Mouse (Mus musculus) heart, embryonic 13.5 days (tissue): ENCODE results near the gene Ndufa13. TPM values are rescaled to one million over a fixed set of nuclear protein-coding genes. Genes with fewer than 3 reads are reported as not detected.

Experiments
- ATAC-seq: fragments of 200-750 bp; cut with Nextera tagmentation; 2 replicates; pipeline ENCODE4 v1.8.0; 2017; ENCODE audit warnings: moderate TSS enrichment; ENCODE audit not compliant: insufficient number of reproducible peaks, low FRiP score, low TSS enrichment; ENCODE audit errors: extremely low read depth
- H3K27ac ChIP-seq: fragments of 300-500 bp; sonication (generic); replicated peaks from 2 replicates; pipeline ENCODE4 v1.5.1; 2015; ENCODE audit warnings: moderate library complexity, mild to moderate bottlenecking, inconsistent platforms
- H3K27me3 ChIP-seq: fragments of 300-500 bp; sonication (generic); replicated peaks from 2 replicates; pipeline ENCODE4 v1.6.1; 2015; ENCODE audit warnings: mild to moderate bottlenecking, inconsistent platforms
- H3K36me3 ChIP-seq: fragments of 300-500 bp; sonication (generic); 2 replicates; pipeline ENCODE4 v1.6.1; 2015; ENCODE audit warnings: mild to moderate bottlenecking, inconsistent platforms
- H3K4me1 ChIP-seq: fragments of 300-500 bp; sonication (generic); 2 replicates; pipeline ENCODE4 v1.6.1; 2015; ENCODE audit warnings: inconsistent platforms
- H3K4me2 ChIP-seq: fragments of 300-500 bp; sonication (generic); 2 replicates; pipeline ENCODE4 v1.6.1; 2015; ENCODE audit warnings: inconsistent platforms, mild to moderate bottlenecking, moderate library complexity
- H3K4me3 ChIP-seq: fragments of 300-500 bp; sonication (generic); 2 replicates; pipeline ENCODE4 v1.5.1; 2015; ENCODE audit warnings: moderate library complexity, mild to moderate bottlenecking, inconsistent platforms
- H3K9ac ChIP-seq: fragments of 300-500 bp; sonication (generic); 2 replicates; pipeline ENCODE4 v1.6.1; 2015; ENCODE audit warnings: inconsistent platforms, mild to moderate bottlenecking, moderate library complexity
- H3K9me3 ChIP-seq: fragments of 300-500 bp; sonication (generic); 2 replicates; pipeline ENCODE4 v1.6.1; 2016; ENCODE audit warnings: inconsistent platforms
- WGBS: fragments of 180-500 bp; shearing (Covaris S2); methylation state at CpG from one replicate; pipeline ENCODE4 v1.1.7; 2015; ENCODE audit warnings: mixed read lengths; 5-methylcytosine and 5-hydroxymethylcytosine counted together
- polyA plus RNA-seq: library from polyadenylated mRNA; unstranded; fragments of >200 nt; fragmentation: Nextera tagmentation; extraction: Ambion mirVana; gene quantifications from 2 replicates; pipeline ENCODE4 v1.2.1, GENCODE M21; 2015

The Ndufa13 gene
- polyA plus RNA-seq, 1 experiment from 2014 or later: 304 TPM

DNA sequence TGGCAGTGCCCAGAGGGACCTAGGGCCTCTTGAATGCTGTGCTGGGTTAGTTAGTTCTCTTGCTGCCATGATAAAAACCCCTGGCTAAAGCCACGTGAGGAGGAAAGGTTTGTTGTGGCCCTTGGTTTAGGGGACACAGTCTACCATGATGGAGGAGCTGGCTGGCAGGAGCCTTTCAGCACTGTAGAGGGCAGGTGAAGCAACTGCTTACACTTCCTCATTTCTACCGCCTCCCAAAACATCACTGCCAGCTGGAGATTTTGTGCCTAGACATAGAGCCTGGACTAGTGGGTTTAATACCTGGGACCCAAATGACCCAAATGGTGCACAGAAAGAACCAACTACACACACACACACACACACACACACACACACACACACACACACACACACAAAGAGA lies 41.1 kb downstream of the Ndufa13 start:
- Histone ChIP-seq H3K27me3 (no peaks in the 10 kb centered on the region), H3K9ac (no peak overlapping the region), H3K4me2 (no peak overlapping the region), H3K4me1 (no peaks in the 10 kb centered on the region), H3K4me3 (no peak overlapping the region), H3K9me3 (no peaks in the 10 kb centered on the region), H3K27ac (no peak overlapping the region), H3K36me3 (no peaks in the 10 kb centered on the region)
- ATAC-seq: no peak
- WGBS: 58% methylated on average over 2 of the region's 2 CpGs

DNA sequence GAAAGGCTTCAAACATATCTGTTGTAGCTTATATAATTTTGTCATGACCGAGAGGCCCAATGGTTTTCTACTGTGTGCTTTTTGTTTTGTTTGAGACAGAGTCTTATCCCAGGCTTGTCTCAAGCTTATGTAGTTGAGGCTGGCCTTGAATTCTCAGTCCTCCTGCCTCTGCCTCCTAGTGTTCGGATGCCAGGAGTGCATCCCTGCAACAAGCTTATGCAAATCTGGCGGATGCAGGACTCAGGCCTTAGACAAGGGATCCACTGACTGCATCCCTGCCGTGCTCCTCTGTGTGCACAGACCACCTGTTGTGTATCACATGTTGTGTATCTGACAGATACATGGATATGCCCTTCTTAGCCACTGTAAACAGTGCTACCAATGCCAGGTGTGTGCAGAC lies 41.6 kb downstream of the Ndufa13 start:
- no peaks in the 10 kb centered on the region for H3K4me1 ChIP-seq
- no peaks in the 10 kb centered on the region for H3K36me3 ChIP-seq
- no peaks in the 10 kb centered on the region for H3K27me3 ChIP-seq
- H3K4me2 ChIP-seq: no peak overlapping the region
- H3K27ac ChIP-seq: no peak overlapping the region
- WGBS: 46% methylated on average over 4 of the region's 4 CpGs
- ATAC-seq: no peak
- H3K9ac ChIP-seq: no peak overlapping the region
- no peak overlapping the region for H3K4me3 ChIP-seq
- no peaks in the 10 kb centered on the region for H3K9me3 ChIP-seq

DNA sequence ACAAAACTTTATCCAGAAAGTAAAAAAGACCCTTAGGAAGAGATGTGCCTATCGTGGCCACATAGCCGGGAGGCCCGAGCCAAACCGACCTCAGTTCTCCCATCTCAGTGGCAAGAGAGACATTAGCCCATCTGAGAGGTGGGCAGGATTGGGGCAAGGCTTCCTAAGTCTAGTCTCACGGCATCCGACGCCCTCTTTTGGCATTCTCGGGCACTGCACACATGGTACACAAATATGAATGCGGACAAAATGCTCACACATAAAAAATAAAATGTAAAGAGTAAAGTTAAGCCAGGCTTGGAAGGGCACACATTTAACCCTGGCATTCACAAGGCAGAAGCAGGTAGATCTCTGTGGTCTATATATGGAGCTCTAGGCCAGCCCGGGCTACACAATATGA lies 48.5 kb downstream of the Ndufa13 start:
- Histone ChIP-seq H3K27me3 (no peaks in the 10 kb centered on the region), H3K4me2 (no peak overlapping the region), H3K27ac (no peak overlapping the region), H3K36me3 (no peaks in the 10 kb centered on the region), H3K4me1 (peaks cover 11% of the 10 kb centered on the region), H3K9ac (no peak overlapping the region), H3K9me3 (no peaks in the 10 kb centered on the region), H3K4me3 (no peak overlapping the region)
- ATAC-seq: no peak
- 87% methylated on average over 10 of the region's 10 CpGs for WGBS

DNA sequence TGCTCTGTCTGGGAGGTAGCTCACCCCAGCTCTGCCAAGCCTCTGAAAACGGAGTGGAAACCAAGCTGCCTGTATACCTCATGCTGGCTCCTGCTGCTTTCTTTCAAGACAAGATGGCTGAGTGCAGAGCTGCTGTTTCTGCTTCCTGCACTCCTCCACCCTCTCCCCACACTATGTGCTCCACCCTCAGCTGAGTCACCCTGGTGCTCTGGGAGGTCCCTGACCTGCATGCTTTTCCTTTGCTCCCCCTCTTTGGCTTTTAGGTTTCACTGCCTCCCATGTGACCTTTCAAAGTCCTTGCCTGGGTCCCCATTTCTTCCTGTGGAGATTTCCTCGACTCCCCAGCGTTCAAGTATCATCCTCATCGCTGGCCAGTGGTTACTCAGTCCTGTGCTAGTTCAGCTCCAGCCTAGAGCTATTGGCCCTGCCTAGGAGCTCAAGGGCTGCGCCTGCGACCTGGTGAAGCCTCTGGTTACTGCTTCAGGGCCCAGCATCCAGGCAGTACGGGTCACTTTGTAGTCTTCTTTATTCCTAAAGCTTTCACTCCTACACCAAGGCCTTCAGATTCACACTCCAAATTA lies 51.3 kb downstream of the Ndufa13 start:
- H3K4me2 ChIP-seq: no peak overlapping the region
- H3K36me3 ChIP-seq: no peaks in the 10 kb centered on the region
- 64% methylated on average over 7 of the region's 7 CpGs for WGBS
- no peak overlapping the region for H3K27ac ChIP-seq
- no peak for ATAC-seq
- H3K4me3 ChIP-seq: no peak overlapping the region
- H3K9ac ChIP-seq: no peak overlapping the region
- H3K9me3 ChIP-seq: no peaks in the 10 kb centered on the region
- H3K4me1 ChIP-seq: peaks cover 23% of the 10 kb centered on the region
- no peaks in the 10 kb centered on the region for H3K27me3 ChIP-seq

DNA sequence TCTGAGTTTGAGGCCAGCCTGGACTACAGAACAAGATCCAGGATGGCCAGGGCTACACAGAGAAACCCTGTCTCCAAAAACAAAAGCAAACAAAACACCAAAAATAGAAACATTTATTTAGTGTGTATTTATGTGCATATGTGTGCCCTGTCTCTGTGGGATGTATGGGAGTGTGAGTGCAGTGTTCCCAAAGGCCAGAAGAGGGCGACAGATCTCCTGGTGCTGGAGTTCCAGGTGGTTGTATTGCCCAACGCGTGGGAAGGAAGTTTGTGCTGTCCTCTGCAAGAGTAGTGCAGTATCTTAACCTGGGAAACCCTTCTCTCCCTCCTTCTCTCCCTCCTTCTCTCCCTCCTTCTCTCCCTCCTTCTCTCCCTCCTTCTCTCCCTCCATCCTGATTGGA lies 52.5 kb downstream of the Ndufa13 start:
- WGBS: 37% methylated on average over 3 of the region's 3 CpGs

DNA sequence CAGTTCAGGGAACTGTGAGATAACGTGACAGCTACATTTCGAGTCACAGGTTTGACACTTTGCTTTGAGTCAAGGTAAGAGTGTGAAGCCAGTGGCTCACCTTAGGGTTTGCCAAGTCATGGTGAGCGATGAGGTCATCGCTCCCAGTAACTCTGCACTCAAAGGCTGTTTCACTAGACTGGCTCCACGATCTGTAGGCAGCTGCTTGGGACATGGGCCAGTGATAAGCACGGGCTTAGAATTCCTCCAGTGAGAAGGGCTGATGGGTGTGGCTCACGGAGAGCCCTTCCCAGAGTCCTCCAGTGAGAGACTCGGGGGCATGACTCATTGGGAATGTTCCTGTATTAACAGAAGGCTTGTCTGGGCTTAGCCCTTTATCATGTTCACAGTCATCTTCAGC lies 53.4 kb downstream of the Ndufa13 start:
- peak overlapping the region; percentile 7; the same call in 1 of the 2 replicates for H3K4me2 ChIP-seq
- WGBS: 39% methylated on average over 8 of the region's 8 CpGs
- peak; percentile 76 for ATAC-seq

More for the DNA sequence above, 52.5 kb downstream of the Ndufa13 start:
- H3K9me3 ChIP-seq: no peaks in the 10 kb centered on the region
- no peak for ATAC-seq
- no peak overlapping the region for H3K4me2 ChIP-seq
- no peaks in the 10 kb centered on the region for H3K36me3 ChIP-seq
- H3K27ac ChIP-seq: no peak overlapping the region
- peaks cover 23% of the 10 kb centered on the region for H3K4me1 ChIP-seq
- no peak overlapping the region for H3K9ac ChIP-seq
- no peaks in the 10 kb centered on the region for H3K27me3 ChIP-seq
- H3K4me3 ChIP-seq: no peak overlapping the region

DNA sequence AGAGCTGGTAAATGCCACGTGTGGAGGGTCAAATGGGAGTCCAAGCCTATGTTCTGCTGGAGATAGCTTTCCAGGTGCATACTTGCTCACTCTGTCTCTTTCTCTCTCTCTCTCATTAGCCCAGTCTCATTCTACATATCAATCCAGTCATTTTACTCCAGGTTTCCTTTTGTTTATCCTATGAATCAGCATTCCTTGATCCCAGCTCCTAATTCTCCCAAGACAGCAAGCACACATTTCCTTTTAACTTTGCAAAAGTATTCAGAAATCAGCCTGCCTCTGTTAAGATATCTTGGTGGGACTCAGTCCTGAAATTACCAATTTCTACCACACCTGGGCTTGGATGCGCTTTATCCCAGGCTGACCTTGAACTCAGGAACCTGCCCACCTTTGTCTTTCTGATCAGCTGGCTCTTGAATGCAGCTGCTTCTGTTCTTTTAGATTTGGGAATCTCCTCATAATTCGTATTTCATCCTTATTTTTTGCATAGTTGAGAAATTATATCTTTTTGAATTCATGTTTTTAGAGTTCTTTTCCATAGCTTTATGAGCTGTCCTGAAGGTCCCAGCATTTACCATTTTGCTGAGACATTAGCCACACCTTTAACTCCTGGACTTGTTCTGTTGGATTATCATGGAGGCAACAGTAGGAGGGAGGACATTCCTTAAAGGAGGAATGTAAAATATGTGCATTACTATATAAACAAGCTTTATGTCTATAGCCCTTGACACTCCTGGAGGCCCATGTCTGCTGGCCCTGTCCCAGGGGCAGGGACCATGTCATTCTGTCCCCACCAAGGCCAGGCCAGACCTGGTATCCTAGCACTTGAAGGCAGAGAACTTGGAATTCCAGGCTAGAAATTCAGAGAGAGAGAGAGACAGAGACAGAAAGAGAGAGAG lies 54.9 kb downstream of the Ndufa13 start:
- 71% methylated on average over 3 of the region's 3 CpGs for WGBS
- ATAC-seq: no peak

More for the DNA sequence above, 53.4 kb downstream of the Ndufa13 start:
- Histone ChIP-seq H3K9me3 (no peaks in the 10 kb centered on the region), H3K27me3 (no peaks in the 10 kb centered on the region), H3K4me3 (no peak overlapping the region), H3K9ac (no peak overlapping the region), H3K4me1 (peaks cover 23% of the 10 kb centered on the region), H3K36me3 (no peaks in the 10 kb centered on the region), H3K27ac (peak overlapping the region; percentile 43)

More for the DNA sequence above, 54.9 kb downstream of the Ndufa13 start:
- no peak overlapping the region for H3K9ac ChIP-seq
- H3K4me2 ChIP-seq: no peak overlapping the region
- H3K9me3 ChIP-seq: no peaks in the 10 kb centered on the region
- H3K27me3 ChIP-seq: no peaks in the 10 kb centered on the region
- peaks cover 23% of the 10 kb centered on the region for H3K4me1 ChIP-seq
- no peaks in the 10 kb centered on the region for H3K36me3 ChIP-seq
- H3K27ac ChIP-seq: peak overlapping the region; percentile 32; the same call in 1 of the 2 replicates
- H3K4me3 ChIP-seq: no peak overlapping the region

Other genes with a start within 250 kb of the Ndufa13 start
- gene Zfp964, start 248.1 kb downstream of the Ndufa13 start, polyA plus RNA-seq: 1.3 and 1.4 TPM in 2 replicates
- gene Zfp869, start 191.8 kb downstream of the Ndufa13 start, polyA plus RNA-seq: 16.6 and 18.0 TPM in 2 replicates
- 3.2 and 4.0 TPM in 2 replicates for gene Zfp963, start 152.6 kb downstream of the Ndufa13 start, polyA plus RNA-seq
- 0.32 and 1.2 TPM in 2 replicates for gene Gm20422, start 127.7 kb downstream of the Ndufa13 start, polyA plus RNA-seq
- 25.3 and 27.4 TPM in 2 replicates for gene Atp13a1, start 111.4 kb downstream of the Ndufa13 start, polyA plus RNA-seq
- 15.1 and 16.6 TPM in 2 replicates for gene Zfp866, start 111.4 kb downstream of the Ndufa13 start, polyA plus RNA-seq
- gene Gmip, start 93.9 kb downstream of the Ndufa13 start, polyA plus RNA-seq: 6.9 and 7.6 TPM in 2 replicates
- 0.32 and 0.34 TPM in 2 replicates for gene Lpar2, start 80.1 kb downstream of the Ndufa13 start, polyA plus RNA-seq
- gene Pbx4, start 70.1 kb downstream of the Ndufa13 start, polyA plus RNA-seq: 2.4 and 3.9 TPM in 2 replicates
- 0.55 and 0.56 TPM in 2 replicates for gene Cilp2, start 14.9 kb downstream of the Ndufa13 start, polyA plus RNA-seq
- gene Tssk6, start 374 bp downstream of the Ndufa13 start, polyA plus RNA-seq: 1.9 and 2.2 TPM in 2 replicates
- gene Yjefn3, start 154 bp upstream of the Ndufa13 start, polyA plus RNA-seq: 8.1 and 8.2 TPM in 2 replicates
- 27.3 and 29.9 TPM in 2 replicates for gene Gatad2a, start 93.8 kb upstream of the Ndufa13 start, polyA plus RNA-seq
- 34.9 and 36.0 TPM in 2 replicates for gene Mau2, start 140.2 kb upstream of the Ndufa13 start, polyA plus RNA-seq
- 31.1 and 32.6 TPM in 2 replicates for gene Sugp1, start 140.3 kb upstream of the Ndufa13 start, polyA plus RNA-seq
- 1.1 and 1.6 TPM in 2 replicates for gene Tm6sf2, start 170.4 kb upstream of the Ndufa13 start, polyA plus RNA-seq
- gene Hapln4, start 180.9 kb upstream of the Ndufa13 start, polyA plus RNA-seq: 0.12 and 0.23 TPM in 2 replicates
- gene Ncan, start 218.3 kb upstream of the Ndufa13 start, polyA plus RNA-seq: 0.17 and 0.36 TPM in 2 replicates
- 30.5 and 34.3 TPM in 2 replicates for gene Nr2c2ap, start 228.8 kb upstream of the Ndufa13 start, polyA plus RNA-seq
- 15.1 and 17.0 TPM in 2 replicates for gene Rfxank, start 236.6 kb upstream of the Ndufa13 start, polyA plus RNA-seq
- 36.1 and 40.0 TPM in 2 replicates for gene Borcs8, start 236.9 kb upstream of the Ndufa13 start, polyA plus RNA-seq
- 0.15 and 0.40 TPM in 2 replicates for gene Mef2b, start 237.2 kb upstream of the Ndufa13 start, polyA plus RNA-seq